Mouse (Mus musculus): ENCODE results near the gene Krt31. TPM values are rescaled to one million over a fixed set of nuclear protein-coding genes. Genes with fewer than 3 reads are reported as not detected.

Gene Krt31
- polyA plus RNA-seq, 1 experiment from 2014 or later: 1.3 TPM

GRCm38 (mm10) chr11:100016112-100016511 is 34.2 kb downstream of the Krt31 start, which contains the start of gene Krt33a:
Gene Krt33a (minus strand): TSS chr11:100016212.
- WGBS: 77% methylated on average over 4 of the region's 4 CpGs
- Histone ChIP-seq H3K27ac (replicated peaks; ENCODE audit: low read depth, low read length) (no peak within 1 kb of the TSS), H3K27me3 (replicated peaks; ENCODE audit: control insufficient read depth, insufficient read depth, low read length) (no peaks in the 10 kb centered on the region), H3K4me3 (ENCODE audit: low read depth, low read length) (no peak within 1 kb of the TSS), H3K9me3 (ENCODE audit: control insufficient read depth, low read length) (no peaks in the 10 kb centered on the region), H3K9ac (ENCODE audit: low read depth, low read length) (no peak within 1 kb of the TSS), H3K4me2 (ENCODE audit: low read depth, low read length) (no peak within 1 kb of the TSS), H3K36me3 (ENCODE audit: control insufficient read depth, insufficient read depth, low read length) (no peaks in the 10 kb centered on the region), H3K4me1 (ENCODE audit: control insufficient read depth, insufficient read depth, low read length) (no peaks in the 10 kb centered on the region)
- no peak for DNase-seq (ENCODE audit: low spot score)
- no peak for ATAC-seq (ENCODE audit: low read depth)

- DNase-seq (ENCODE audit: low spot score) (peak; percentile 46), ATAC-seq (ENCODE audit: low read depth) (no peak)
- Histone ChIP-seq H3K36me3 (ENCODE audit: control insufficient read depth, insufficient read depth, low read length) (no peaks in the 10 kb centered on the region), H3K4me3 (ENCODE audit: low read depth, low read length) (no peak overlapping the region), H3K27me3 (replicated peaks; ENCODE audit: control insufficient read depth, insufficient read depth, low read length) (no peaks in the 10 kb centered on the region), H3K9me3 (ENCODE audit: control insufficient read depth, low read length) (no peaks in the 10 kb centered on the region), H3K4me1 (ENCODE audit: control insufficient read depth, insufficient read depth, low read length) (no peaks in the 10 kb centered on the region), H3K9ac (ENCODE audit: low read depth, low read length) (no peak overlapping the region), H3K4me2 (ENCODE audit: low read depth, low read length) (no peak overlapping the region), H3K27ac (replicated peaks; ENCODE audit: low read depth, low read length) (0 out of 2 replicates have a peak overlapping the region, but pooled peaks have one; percentile 15)
- WGBS: 69% methylated on average over 4 of the region's 4 CpGs
Measured at GRCm38 (mm10) chr11:100013691-100014171, 36.6 kb downstream of the Krt31 start.

GRCm38 (mm10) chr11:100010682-100011081 is 39.7 kb downstream of the Krt31 start:
- Histone ChIP-seq H3K4me1 (ENCODE audit: control insufficient read depth, insufficient read depth, low read length) (no peaks in the 10 kb centered on the region; the same call in 1 of the 2 replicates), H3K36me3 (ENCODE audit: control insufficient read depth, insufficient read depth, low read length) (no peaks in the 10 kb centered on the region), H3K27ac (replicated peaks; ENCODE audit: low read depth, low read length) (no peak overlapping the region), H3K4me2 (ENCODE audit: low read depth, low read length) (no peak overlapping the region), H3K9ac (ENCODE audit: low read depth, low read length) (no peak overlapping the region), H3K27me3 (replicated peaks; ENCODE audit: control insufficient read depth, insufficient read depth, low read length) (no peaks in the 10 kb centered on the region), H3K4me3 (ENCODE audit: low read depth, low read length) (no peak overlapping the region), H3K9me3 (ENCODE audit: control insufficient read depth, low read length) (no peaks in the 10 kb centered on the region)
- ATAC-seq (ENCODE audit: low read depth): no peak
- WGBS: 81% methylated on average over 5 of the region's 5 CpGs
- no peak for DNase-seq (ENCODE audit: low spot score)

GRCm38 (mm10) chr11:100008336-100008735 is 42.0 kb downstream of the Krt31 start:
- DNase-seq (ENCODE audit: low spot score): no peak
- H3K4me2 ChIP-seq (ENCODE audit: low read depth, low read length): no peak overlapping the region
- ATAC-seq (ENCODE audit: low read depth): no peak
- no peak overlapping the region for H3K9ac ChIP-seq (ENCODE audit: low read depth, low read length)
- H3K4me1 ChIP-seq (ENCODE audit: control insufficient read depth, insufficient read depth, low read length): no peaks in the 10 kb centered on the region; the same call in 1 of the 2 replicates
- no peaks in the 10 kb centered on the region for H3K9me3 ChIP-seq (ENCODE audit: control insufficient read depth, low read length)
- H3K27me3 ChIP-seq (replicated peaks; ENCODE audit: control insufficient read depth, insufficient read depth, low read length): no peaks in the 10 kb centered on the region
- no peaks in the 10 kb centered on the region for H3K36me3 ChIP-seq (ENCODE audit: control insufficient read depth, insufficient read depth, low read length)
- 84% methylated on average over 5 of the region's 5 CpGs for WGBS
- H3K27ac ChIP-seq (replicated peaks; ENCODE audit: low read depth, low read length): no peak overlapping the region
- no peak overlapping the region for H3K4me3 ChIP-seq (ENCODE audit: low read depth, low read length)

GRCm38 (mm10) chr11:100006624-100007023 is 43.7 kb downstream of the Krt31 start:
- DNase-seq (ENCODE audit: low spot score) (no peak), ATAC-seq (ENCODE audit: low read depth) (no peak)
- H3K27me3 ChIP-seq (replicated peaks; ENCODE audit: control insufficient read depth, insufficient read depth, low read length): no peaks in the 10 kb centered on the region
- H3K36me3 ChIP-seq (ENCODE audit: control insufficient read depth, insufficient read depth, low read length): no peaks in the 10 kb centered on the region
- no peaks in the 10 kb centered on the region; the same call in 1 of the 2 replicates for H3K4me1 ChIP-seq (ENCODE audit: control insufficient read depth, insufficient read depth, low read length)
- H3K4me3 ChIP-seq (ENCODE audit: low read depth, low read length): no peak overlapping the region
- H3K4me2 ChIP-seq (ENCODE audit: low read depth, low read length): no peak overlapping the region
- 54% methylated on average over 3 of the region's 3 CpGs for WGBS
- no peak overlapping the region for H3K9ac ChIP-seq (ENCODE audit: low read depth, low read length)
- H3K27ac ChIP-seq (replicated peaks; ENCODE audit: low read depth, low read length): no peak overlapping the region
- H3K9me3 ChIP-seq (ENCODE audit: control insufficient read depth, low read length): no peaks in the 10 kb centered on the region

GRCm38 (mm10) chr11:100005905-100006304 is 44.4 kb downstream of the Krt31 start:
- no peak overlapping the region for H3K4me3 ChIP-seq (ENCODE audit: low read depth, low read length)
- ATAC-seq (ENCODE audit: low read depth) (no peak), DNase-seq (ENCODE audit: low spot score) (peak; percentile 53)
- no peak overlapping the region for H3K4me2 ChIP-seq (ENCODE audit: low read depth, low read length)
- no peak overlapping the region for H3K27ac ChIP-seq (replicated peaks; ENCODE audit: low read depth, low read length)
- 85% methylated on average over 8 of the region's 8 CpGs for WGBS
- H3K36me3 ChIP-seq (ENCODE audit: control insufficient read depth, insufficient read depth, low read length): no peaks in the 10 kb centered on the region
- H3K4me1 ChIP-seq (ENCODE audit: control insufficient read depth, insufficient read depth, low read length): no peaks in the 10 kb centered on the region; the same call in 1 of the 2 replicates
- H3K9me3 ChIP-seq (ENCODE audit: control insufficient read depth, low read length): no peaks in the 10 kb centered on the region
- H3K27me3 ChIP-seq (replicated peaks; ENCODE audit: control insufficient read depth, insufficient read depth, low read length): no peaks in the 10 kb centered on the region
- H3K9ac ChIP-seq (ENCODE audit: low read depth, low read length): no peak overlapping the region

GRCm38 (mm10) chr11:100004846-100005245 is 45.5 kb downstream of the Krt31 start:
- H3K27me3 ChIP-seq (replicated peaks; ENCODE audit: control insufficient read depth, insufficient read depth, low read length): no peaks in the 10 kb centered on the region
- H3K27ac ChIP-seq (replicated peaks; ENCODE audit: low read depth, low read length): no peak overlapping the region
- H3K9me3 ChIP-seq (ENCODE audit: control insufficient read depth, low read length): no peaks in the 10 kb centered on the region
- H3K36me3 ChIP-seq (ENCODE audit: control insufficient read depth, insufficient read depth, low read length): no peaks in the 10 kb centered on the region
- H3K4me3 ChIP-seq (ENCODE audit: low read depth, low read length): no peak overlapping the region
- no peak overlapping the region for H3K9ac ChIP-seq (ENCODE audit: low read depth, low read length)
- DNase-seq (ENCODE audit: low spot score) (peak; percentile 52), ATAC-seq (ENCODE audit: low read depth) (no peak)
- no peak overlapping the region for H3K4me2 ChIP-seq (ENCODE audit: low read depth, low read length)
- WGBS: 22% methylated on average over 6 of the region's 6 CpGs
- no peaks in the 10 kb centered on the region; the same call in 1 of the 2 replicates for H3K4me1 ChIP-seq (ENCODE audit: control insufficient read depth, insufficient read depth, low read length)

GRCm38 (mm10) chr11:99999091-99999490 is 51.3 kb downstream of the Krt31 start:
- Histone ChIP-seq H3K36me3 (ENCODE audit: control insufficient read depth, insufficient read depth, low read length) (no peaks in the 10 kb centered on the region), H3K27me3 (replicated peaks; ENCODE audit: control insufficient read depth, insufficient read depth, low read length) (peaks cover 10% of the 10 kb centered on the region), H3K4me2 (ENCODE audit: low read depth, low read length) (no peak overlapping the region), H3K4me3 (ENCODE audit: low read depth, low read length) (no peak overlapping the region), H3K27ac (replicated peaks; ENCODE audit: low read depth, low read length) (no peak overlapping the region), H3K4me1 (ENCODE audit: control insufficient read depth, insufficient read depth, low read length) (no peaks in the 10 kb centered on the region), H3K9ac (ENCODE audit: low read depth, low read length) (no peak overlapping the region), H3K9me3 (ENCODE audit: control insufficient read depth, low read length) (no peaks in the 10 kb centered on the region)
- DNase-seq (ENCODE audit: low spot score) (no peak), ATAC-seq (ENCODE audit: low read depth) (no peak)
- WGBS: 86% methylated on average over 7 of the region's 7 CpGs

All from embryonic facial prominence, embryonic 14.5 days (tissue).